Mouse (Mus musculus) spleen, adult 12 weeks (tissue): ENCODE data around the gene Slit2.

ENCODE experiments used
- DNase-seq: peaks from one replicate; pipeline ENCODE4 v3.0.0; 2022; ENCODE audit warnings: low spot score

Slit2 gene

DNA sequence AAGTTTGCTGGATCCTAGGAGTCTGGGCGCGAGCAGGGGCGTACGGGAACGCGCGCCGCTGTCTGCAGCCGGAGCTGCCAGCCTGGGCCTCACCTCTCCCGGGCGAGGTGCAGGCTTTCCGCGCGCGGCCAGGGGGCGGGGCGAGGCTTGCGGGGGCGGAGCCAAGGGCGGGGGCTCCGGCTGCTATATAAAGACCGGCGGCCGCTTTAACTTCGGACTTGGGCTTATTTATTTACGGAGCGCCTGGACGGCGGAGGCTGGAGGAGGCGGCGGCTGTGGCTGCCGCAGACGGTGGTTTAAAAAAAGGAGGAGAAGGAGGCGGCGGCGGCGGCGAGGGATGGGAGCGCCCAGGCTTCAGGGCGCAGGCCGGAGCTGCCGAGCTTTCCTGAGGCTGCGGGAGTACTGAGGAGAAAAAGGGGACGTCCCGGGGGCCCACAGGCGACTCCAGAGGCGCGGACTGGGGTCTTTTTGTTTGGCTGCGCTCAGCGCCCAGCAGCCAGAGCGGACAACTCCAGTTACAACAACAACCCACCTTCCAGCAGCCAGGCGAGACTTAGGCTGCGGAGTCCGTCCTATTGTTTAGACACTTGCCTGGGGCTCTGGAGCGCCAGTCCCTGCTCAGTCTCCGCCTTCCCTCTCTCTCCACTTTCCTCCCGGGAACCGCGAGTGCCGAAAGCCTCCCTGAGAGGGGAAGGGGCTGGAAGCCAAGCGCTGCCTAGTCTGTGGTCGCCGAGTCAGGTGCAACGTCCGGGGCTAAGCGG lies at the start of gene Slit2:
Slit2 (plus strand) TSS at position 198 of the 761 bp plus-strand sequence.
- DNase-seq = no peak

DNA sequence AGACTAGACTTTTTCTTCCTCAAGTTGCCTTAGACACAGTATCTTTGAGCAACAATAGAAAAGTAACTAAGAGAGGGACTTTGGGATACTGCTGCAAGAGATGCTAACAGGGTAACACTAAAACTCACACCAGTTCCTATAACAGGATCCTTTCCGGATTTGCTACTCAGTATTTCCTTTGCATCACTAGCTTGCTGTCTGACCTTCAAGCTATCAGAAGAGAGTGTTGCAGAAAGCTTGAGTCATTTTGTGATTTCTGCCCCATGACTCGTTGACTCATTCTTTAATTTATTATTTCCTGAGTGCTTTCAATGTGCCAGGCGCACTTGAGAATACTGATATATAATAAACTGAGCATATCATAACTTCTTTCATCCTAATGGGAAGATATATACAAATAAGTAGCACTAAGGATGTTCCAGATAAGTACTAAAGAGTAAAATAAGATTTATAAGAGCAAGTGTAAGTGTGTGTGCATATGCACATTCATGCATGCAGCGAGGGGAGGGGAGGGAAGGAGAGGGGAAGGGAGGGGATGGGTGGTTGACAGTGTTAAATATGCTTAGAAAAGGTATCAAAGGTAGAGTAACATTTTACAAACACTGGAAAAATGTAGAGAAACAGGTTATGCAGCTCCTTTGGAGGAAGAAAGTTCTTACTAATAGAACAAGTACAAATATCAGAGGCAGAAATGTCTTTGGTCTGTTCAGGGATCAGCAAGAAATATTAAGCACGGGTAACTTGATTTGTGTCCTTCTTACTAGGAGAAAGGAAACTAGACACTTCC lies 44.2 kb upstream of the Slit2 start:
- no peak for DNase-seq

DNA sequence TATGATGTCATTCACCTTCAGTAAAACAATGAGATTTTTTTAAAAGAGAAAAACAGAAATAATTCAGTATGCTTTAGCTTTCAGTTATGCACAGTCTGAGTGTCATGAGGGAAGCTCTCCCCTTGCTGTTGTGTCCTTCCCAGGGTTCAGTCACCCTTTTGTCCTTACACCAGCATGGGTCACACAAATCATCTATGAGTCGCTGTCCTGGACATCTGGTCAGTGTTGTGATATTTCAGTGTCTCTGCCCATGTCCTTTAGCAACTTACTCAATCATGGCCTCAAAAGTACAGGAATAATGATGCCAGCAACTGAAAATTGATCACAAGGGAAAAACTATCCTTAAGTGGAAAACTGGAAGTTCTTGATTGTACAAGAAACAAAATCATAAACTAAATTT lies 26.5 kb upstream of the Slit2 start:
- no peak for DNase-seq

DNA sequence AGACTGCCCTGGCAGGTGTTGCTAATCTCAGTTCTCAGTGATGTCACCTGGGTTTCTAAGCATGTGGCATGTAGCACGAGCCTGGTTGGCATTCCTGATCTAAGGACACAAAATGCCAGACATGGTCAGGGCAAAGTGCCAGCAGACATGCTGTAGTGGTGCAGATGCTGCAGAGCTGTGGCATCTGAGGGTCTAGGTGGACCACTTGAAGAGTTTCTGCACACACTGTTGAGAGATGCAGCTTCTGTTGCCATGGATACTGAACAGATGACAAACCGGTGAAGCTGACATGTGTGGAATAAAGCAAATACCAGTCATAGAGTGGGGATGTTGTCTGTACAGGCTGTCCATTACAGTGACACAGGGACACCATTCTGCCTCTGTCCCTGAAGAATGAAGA lies 7.1 kb upstream of the Slit2 start:
- DNase-seq = no peak

DNA sequence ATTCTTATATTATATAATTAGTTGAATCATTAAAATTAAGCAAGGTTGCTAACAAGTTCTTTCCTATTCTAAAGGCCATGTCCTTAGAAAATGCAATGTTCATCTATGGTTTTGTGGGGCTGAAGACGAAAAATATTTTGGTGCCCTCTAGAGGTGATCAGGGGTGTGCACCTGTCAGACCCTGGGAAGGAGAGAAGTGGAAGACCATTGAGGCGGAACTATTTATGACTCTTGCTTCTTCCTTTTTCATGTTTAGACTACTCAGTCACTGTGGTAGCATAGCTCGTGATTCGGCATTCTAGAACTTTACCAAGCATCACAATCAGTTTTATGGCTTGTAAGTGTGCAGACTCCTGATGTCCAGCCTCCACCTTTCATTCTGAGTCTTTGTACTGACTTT lies 3.6 kb upstream of the Slit2 start:
- no peak for DNase-seq

DNA sequence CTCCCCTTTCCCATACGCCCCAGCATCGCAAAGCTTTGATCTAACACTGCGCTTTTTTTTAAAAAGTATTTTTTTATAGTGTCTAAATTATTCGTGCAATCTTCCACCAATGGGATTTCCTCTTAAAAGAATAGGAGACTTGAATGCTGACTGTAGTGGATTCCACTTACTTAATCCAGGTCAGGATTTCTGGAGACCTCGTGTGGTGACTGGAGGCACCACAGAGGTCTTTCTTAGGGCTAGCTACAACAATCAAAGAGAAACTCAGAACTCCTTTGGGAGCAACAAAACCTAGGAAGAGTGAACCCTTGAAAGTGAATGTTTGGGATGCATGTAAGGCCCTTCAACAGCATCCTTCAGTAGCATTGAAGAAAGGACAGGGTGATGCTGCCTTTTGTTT lies 2.5 kb upstream of the Slit2 start:
- no peak for DNase-seq

DNA sequence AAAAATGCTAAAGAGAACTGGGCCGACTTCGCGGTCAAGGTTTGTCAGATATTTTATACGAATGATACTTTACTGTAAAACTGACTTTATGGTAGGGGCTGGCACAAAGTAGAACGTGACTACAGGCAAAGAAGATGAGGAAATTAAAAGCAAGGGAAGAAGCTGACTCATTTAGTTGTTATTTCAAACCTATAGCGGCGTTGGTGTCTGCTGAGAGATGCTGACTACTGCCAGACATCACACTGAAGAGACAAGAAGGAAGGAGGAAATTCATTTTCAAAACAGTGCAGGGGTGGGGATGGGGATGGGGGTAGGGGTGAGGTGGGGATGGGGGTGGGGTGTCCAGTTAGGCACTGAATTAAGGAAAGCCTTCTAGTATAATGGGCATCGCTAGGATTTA lies 987 bp upstream of the Slit2 start:
- no peak for DNase-seq

DNA sequence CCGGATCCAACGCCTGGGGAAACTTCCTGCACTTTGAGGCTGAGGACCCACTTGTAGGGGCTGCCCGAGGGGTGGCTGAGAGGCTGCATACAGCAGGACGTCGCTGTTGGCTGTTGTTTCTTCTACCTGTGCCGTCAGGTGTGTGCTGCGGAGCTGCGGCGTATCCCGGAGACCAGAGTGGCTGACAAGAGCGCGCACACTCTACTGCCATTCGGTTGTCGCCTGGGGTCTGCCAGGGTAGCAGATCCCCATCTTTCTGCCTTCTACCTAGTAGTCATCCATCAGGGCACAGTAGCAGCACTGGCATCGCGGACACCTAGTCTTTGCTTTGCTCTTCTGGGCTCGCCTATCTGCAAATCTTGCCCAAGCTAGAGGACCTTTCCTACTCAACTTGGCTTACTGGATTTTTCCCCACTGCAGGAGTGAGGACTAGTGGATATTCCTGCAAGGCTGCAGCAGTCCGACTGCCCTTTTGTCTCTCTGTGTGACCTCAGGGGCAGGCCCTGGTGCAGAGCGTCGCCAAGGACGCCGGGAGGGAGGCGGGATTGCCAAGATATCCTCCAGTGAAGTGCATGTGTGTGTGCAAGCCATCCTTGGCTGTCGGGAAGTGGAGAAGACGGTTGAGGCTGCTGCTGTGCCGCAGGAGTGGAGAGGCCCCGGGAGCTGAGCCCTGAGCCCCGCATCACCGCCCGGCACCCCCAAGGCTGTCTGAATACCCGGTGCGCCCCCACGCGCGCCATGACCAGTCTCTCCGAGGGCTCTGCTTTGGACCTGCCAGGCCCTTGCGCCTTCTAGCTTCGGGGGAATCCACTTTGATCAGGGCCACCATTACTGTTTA lies 1.0 kb downstream of the Slit2 start:
- no peak for DNase-seq

DNA sequence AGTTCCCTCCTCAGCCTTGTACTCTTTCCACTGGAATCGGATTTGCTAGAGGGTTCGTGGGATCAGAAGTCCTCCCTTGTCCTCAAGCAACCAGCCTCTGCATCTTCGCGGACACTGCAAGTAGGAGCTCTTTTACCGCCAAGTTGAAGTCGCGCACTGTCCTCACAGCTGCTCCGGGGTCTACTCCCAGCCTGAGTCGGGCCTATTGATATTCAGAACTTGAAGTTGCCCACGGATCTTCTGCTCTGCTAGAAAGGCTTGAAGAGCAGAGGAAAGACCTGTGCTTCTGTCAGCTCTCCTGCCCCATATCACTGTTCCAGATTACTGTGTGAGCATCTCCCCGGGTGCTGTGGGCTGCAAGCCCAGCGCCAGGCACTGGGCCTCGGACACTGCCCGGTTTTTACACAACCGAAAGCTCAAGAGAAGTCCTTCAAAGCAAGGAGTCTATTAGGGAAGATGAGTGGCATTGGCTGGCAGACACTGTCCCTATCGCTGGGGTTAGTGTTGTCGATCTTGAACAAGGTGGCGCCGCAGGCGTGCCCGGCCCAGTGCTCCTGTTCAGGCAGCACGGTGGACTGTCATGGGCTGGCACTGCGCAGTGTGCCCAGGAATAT lies 1.8 kb downstream of the Slit2 start:
- no peak for DNase-seq

DNA sequence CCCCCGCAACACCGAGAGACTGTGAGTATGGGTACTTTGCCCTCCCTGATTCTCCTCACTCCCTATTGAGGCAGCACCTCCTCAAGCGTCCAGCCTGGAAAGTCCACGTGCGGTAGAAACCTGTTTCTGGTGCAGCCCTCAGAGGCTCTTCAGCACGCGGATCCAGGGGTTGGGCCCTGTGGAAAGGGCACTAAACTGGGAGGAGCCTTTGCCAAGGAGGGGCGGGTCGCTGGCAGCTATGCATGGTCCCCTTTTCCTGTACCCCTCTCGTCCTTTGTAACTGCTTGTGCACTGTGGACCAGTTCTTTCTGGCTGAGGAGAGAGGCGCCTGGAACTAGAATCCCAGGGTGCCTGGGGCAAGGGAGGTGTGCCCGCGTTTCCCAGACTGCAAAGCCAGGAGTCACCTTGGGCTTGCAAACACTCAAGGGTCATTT lies 2.3 kb downstream of the Slit2 start:
- DNase-seq = no peak

DNA sequence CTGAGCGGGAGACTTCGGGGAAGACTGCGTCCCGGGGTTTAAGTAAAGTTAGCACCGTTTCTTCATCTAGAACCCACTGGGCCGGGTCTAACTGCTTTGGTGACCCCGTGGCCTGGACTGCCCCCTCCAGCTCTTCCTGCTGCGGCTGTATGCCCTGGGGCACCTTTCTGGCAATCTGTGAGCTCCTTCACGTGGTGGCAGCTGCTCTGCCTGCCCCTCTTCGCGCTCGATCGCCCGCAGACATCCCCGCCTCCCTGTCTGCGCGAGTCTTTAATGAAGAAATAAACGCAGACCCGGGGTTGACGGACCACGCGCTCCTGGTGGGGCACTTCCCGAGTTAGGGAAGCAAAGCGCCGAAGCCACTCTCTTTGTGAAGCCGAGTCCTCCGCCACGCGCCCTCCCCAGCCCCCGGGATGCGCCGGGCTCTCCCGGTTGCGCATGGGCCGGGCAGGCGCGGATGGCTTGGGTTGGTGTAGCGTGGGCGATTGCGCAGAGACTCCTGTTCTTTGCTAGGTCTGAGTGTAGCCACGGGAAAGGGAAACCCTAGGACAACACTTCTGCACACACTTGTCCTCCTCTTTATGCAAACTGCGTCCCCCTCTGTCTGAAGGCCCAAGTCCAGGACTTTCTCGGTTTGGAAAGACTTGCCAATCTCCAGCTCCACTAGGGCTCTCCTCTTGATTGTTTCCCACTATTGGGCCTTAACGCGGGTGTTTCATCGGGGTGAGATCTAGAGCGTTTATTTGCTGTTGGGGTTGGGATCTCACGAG lies 3.1 kb downstream of the Slit2 start:
- DNase-seq = no peak

DNA sequence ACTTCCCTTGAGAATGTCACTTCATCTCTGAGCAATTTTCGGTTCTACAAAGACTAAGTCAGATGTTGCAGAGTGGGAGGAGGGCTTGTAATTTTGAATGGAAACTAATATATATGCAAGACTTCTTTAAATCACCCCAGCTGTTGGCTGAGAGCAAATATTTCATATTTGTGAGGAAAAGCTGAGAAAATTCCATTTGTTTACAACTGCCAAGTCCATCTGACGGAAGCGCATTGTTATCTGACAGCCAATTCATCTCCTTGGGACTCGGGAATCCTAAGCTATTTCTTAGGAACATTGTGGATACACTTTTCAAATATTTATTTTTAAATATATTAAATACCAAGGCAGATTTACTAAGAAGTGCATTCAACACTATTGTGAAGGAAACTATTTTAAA lies 8.0 kb downstream of the Slit2 start:
- no peak for DNase-seq

DNA sequence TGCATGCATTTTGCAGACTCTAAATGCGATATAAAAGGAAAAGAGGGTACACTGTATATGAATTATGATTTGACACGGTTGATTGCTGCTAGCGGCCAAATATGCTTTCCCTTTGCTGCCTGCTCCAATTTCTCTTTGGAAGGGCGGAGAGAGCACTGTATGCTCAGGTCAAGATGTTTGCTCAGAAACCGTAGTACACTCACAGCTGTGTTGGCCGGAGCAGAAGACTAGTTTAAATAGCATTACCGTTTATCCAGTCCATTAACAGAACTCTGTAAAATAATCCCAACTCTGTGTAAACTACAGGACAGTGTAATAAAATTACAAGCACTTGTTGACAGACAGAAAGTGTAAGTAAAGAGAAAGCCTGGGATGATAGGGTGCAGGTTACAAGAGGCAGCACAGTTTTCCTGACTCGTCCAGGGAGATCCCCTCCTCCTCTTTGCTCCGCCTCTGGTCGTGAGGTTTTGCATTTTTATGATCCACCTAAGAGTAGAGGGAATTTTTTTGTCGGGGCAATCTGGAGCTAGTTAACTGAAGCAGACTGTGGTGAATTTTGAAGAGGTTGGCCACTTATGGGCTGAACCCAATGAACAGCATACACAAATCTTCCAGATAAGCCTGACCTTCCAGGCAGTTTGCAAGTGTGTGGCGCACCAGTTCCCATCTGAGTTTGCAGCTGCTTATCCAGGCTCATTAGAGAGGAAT lies 20.9 kb downstream of the Slit2 start:
- no peak for DNase-seq

DNA sequence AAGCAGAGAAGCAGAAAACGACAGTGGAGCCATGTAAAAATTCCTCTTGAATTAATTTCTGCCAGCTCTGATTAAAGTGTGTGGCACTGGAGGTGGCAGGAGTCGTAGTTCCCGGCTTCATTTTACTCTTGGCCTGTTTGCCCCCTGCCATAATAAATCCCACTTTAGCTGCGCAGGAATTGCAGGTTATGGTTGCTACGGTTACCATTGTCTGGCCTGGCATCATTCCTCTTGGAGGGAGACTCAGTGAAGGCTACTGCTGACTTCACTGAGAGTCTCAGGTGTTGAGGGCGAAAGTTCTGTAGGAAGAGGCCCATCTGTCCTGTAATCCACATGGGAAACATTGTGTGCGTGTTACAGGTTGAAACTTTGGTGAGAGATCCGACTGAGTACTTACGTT lies 22.6 kb downstream of the Slit2 start:
- no peak for DNase-seq

DNA sequence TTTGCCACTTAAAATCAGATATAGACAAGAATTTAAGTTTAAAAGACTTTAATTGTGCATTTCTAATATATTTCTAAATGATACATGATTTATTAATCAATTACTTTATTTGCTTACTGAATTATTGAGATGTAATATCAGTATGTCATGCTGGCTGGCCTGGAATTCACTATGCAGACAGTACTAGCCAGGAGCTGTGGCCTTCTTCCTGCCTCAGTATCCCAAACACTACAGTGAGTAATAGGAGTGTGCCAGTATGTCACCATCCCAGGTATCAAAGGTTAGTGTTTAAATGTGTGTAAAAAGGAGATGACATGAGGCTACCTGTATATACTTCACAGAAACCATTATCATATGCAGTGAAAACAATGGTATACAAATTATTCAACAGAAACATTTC lies 23.1 kb downstream of the Slit2 start:
- DNase-seq = no peak

DNA sequence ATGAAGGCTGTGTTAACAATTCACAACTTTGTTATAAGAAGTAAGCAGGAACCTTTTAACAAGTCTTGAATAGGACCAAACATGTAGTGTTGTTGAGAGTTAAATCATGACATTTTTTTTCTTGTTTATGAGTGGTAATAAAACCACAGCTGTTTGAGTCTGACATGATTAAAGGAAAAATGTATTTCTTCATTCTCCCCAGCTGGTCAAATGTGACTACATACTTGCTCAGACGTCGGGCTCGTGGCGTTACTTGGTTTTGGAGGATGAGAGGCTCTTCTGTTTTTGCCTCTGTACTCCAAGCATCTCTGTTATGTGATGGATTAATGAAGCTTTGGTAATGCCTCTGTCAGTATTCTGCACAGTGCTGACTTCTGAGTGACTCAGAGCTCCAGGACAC lies 40.5 kb downstream of the Slit2 start:
- no peak for DNase-seq

DNA sequence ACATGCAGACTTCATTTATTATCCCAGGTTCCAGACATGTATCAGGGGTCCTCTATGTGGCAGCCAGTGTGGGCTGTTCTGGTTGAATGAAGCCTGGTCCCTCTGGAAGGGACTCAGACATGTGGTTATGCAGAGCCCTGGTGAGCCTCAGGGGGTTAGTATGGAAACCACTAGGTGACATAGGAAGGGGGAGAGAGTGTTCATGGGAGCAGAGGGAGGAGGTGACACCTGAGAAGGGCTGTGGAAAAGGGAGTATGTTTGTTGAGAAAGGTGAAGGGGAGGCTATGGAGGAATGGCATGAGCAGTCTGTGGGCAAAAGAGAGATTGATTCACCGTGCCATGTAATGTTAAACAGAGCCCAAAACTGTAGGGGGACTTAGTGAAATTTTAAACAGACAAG lies 51.9 kb downstream of the Slit2 start:
- DNase-seq = no peak

DNA sequence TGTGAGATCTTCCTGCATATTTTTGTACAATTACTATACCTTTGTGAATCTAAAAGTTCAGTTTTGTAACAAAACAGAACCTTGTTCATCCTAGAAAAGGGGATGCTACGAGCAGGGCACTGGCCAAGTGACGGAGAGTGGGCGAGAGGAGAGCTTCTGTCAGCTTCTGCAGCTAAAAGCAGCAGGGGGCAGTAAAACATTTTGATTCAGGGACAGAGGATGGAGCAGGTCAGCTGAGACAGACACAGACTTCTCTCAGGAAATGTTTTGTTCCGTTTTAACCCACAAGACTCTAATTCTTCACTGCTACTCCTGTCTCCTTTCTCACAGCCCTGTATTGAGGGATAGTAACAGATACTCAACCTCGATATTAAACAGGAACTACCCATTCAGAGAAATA lies 55.1 kb downstream of the Slit2 start:
- DNase-seq = no peak

DNA sequence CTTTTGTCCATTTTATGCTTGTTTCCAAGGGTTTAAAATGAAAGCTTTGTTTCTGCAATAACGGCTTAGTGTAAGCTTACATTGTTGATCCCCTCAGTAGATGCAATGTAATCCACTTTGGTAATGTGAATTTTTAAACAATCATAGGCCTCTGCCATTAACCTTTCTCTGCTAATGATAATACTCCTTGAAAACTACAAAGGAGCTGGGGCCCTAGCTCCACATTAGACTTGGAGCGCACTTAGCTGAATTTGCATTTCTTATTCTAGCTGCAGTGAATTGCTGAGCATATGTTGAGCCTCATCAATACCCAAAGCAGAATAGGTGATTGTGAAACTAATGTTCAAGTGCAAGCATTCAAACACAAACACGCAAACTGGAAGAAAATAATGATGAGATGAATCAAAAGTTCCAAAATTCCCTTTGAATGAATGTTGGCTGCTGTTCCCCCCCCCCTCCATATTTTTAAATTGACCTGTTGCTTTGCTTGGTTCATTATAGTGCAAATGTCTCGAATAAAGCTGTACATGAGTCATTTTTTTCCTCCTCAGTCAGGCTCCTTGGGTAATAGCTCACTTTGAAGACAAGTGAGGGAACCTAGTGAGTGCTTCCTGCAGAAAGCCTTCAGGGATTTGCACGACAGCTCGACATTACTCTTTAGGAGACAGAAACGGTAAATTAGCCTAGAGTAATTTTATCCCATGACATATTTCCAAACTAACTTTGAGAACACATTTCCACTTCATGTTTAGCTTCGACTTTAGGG lies 66.2 kb downstream of the Slit2 start:
- no peak for DNase-seq
